Mouse (Mus musculus) midbrain, postnatal 0 days (tissue): ENCODE results near the gene Ripor3. TPM values are rescaled to one million over a fixed set of nuclear protein-coding genes. Genes with fewer than 3 reads are reported as not detected.

Source experiments
- ATAC-seq: fragments of 200-750 bp; cut with Nextera tagmentation; 2 replicates; pipeline ENCODE4 v1.8.0; 2017; ENCODE audit warnings: moderate number of reproducible peaks, mild to moderate bottlenecking, moderate TSS enrichment, moderate library complexity; ENCODE audit not compliant: low FRiP score
- DNase-seq: peaks from one replicate; pipeline ENCODE4 v3.0.0-alpha.2; 2015; ENCODE audit warnings: low spot score
- H3K27ac ChIP-seq: fragments of 300-500 bp; sonication (generic); 2 replicates; pipeline ENCODE4 v1.5.1; 2014; ENCODE audit warnings: low read depth, mild to moderate bottlenecking, low read length, mixed read lengths
- H3K27me3 ChIP-seq: fragments of 300-500 bp; sonication (generic); 2 replicates; pipeline ENCODE4 v1.6.1; 2014; ENCODE audit warnings: low read length, control low read depth, mixed read lengths; ENCODE audit not compliant: insufficient read depth
- H3K36me3 ChIP-seq: fragments of 300-500 bp; sonication (generic); 2 replicates; pipeline ENCODE4 v1.6.1; 2014; ENCODE audit warnings: low read length, control low read depth, mixed read lengths; ENCODE audit not compliant: insufficient read depth
- H3K4me1 ChIP-seq: fragments of 300-500 bp; sonication (generic); 2 replicates; pipeline ENCODE4 v1.6.1; 2014; ENCODE audit warnings: mild to moderate bottlenecking, control low read depth, antibody characterized with exemption, low read length, mixed read lengths; ENCODE audit not compliant: insufficient read depth
- H3K4me2 ChIP-seq: fragments of 300-500 bp; sonication (generic); 2 replicates; pipeline ENCODE4 v1.6.1; 2014; ENCODE audit warnings: low read depth, mild to moderate bottlenecking, low read length, mixed read lengths; ENCODE audit not compliant: poor library complexity, severe bottlenecking
- H3K4me3 ChIP-seq: fragments of 300-500 bp; sonication (generic); 2 replicates; pipeline ENCODE4 v1.5.1; 2014; ENCODE audit warnings: low read depth, mild to moderate bottlenecking, low read length, moderate library complexity
- H3K9ac ChIP-seq: fragments of 300-500 bp; sonication (generic); replicated peaks from 2 replicates; pipeline ENCODE4 v1.6.1; 2014; ENCODE audit warnings: mild to moderate bottlenecking, low read length, moderate library complexity, mixed read lengths; ENCODE audit not compliant: poor library complexity, severe bottlenecking
- H3K9me3 ChIP-seq: fragments of 300-500 bp; sonication (generic); 2 replicates; pipeline ENCODE4 v1.6.1; 2016; ENCODE audit warnings: low read length, control low read depth
- CTCF ChIP-seq: IDR thresholded peaks from 2 replicates; pipeline ENCODE4 v1.5.1; 2016; ENCODE audit warnings: antibody characterized with exemption, mild to moderate bottlenecking
- WGBS: fragments of 180-500 bp; shearing (Covaris S2); extraction: QIAGEN DNeasy Blood & Tissue Kit; methylation state at CpG from one replicate; pipeline ENCODE4 v1.1.7; 2014; 5-methylcytosine and 5-hydroxymethylcytosine counted together
- polyA plus RNA-seq: library from polyadenylated mRNA; unstranded; fragments of >200 nt; fragmentation: Nextera tagmentation; extraction: Ambion mirVana; gene quantifications from 2 replicates; pipeline ENCODE4 v1.2.1, GENCODE M21; 2015
- total RNA-seq: library from RNA; depleted of rRNA; stranded (reverse); fragments of >200 nt; gene quantifications from 2 replicates; pipeline ENCODE4 v1.2.3, GENCODE M21; 2014

Gene Ripor3
- total and polyA plus RNA-seq, 2 experiments from 2014 or later, result 0.28 to 0.99 TPM

GRCm38 (mm10) chr2:167950681-167951080 is 59.7 kb downstream of the Ripor3 start:
- H3K36me3 ChIP-seq, result peaks cover 3% of the 10 kb centered on the region; the same call in 1 of the 2 replicates
- DNase-seq, result no peak
- no peak for ATAC-seq
- no peak overlapping the region for H3K27ac ChIP-seq
- H3K4me3 ChIP-seq, result no peak overlapping the region
- no peak for TF ChIP-seq CTCF
- 0 out of 2 replicates have a peak overlapping the region, but pooled peaks have one; percentile 33 for H3K9ac ChIP-seq
- WGBS, result 88% methylated on average over 6 of the region's 6 CpGs
- no peak overlapping the region for H3K4me2 ChIP-seq
- no peaks in the 10 kb centered on the region for H3K9me3 ChIP-seq
- no peaks in the 10 kb centered on the region for H3K27me3 ChIP-seq
- H3K4me1 ChIP-seq, result 0 out of 2 replicates have a peak, but pooled peaks cover under 1% of the 10 kb centered on the region

- TF ChIP-seq CTCF, result no peak
- DNase-seq, result no peak
- no peak overlapping the region for H3K4me3 ChIP-seq
- no peak overlapping the region for H3K27ac ChIP-seq
- 0 out of 2 replicates have a peak, but pooled peaks cover 4% of the 10 kb centered on the region for H3K4me1 ChIP-seq
- no peak overlapping the region for H3K4me2 ChIP-seq
- H3K27me3 ChIP-seq, result no peaks in the 10 kb centered on the region
- no peak overlapping the region for H3K9ac ChIP-seq
- no peak for ATAC-seq
- H3K9me3 ChIP-seq, result no peaks in the 10 kb centered on the region
- 81% methylated on average over 2 of the region's 2 CpGs for WGBS
- peaks cover 1% of the 10 kb centered on the region; the same call in 1 of the 2 replicates for H3K36me3 ChIP-seq
Observed at GRCm38 (mm10) chr2:167949808-167950207, 60.6 kb downstream of the Ripor3 start.

- DNase-seq (no peak), ATAC-seq (no peak)
- H3K4me2 ChIP-seq, result no peak overlapping the region
- TF ChIP-seq CTCF, result no peak
- no peaks in the 10 kb centered on the region for H3K9me3 ChIP-seq
- no peak overlapping the region for H3K27ac ChIP-seq
- H3K9ac ChIP-seq, result no peak overlapping the region
- 0 out of 2 replicates have a peak, but pooled peaks cover 4% of the 10 kb centered on the region for H3K4me1 ChIP-seq
- no peak overlapping the region for H3K4me3 ChIP-seq
- no peaks in the 10 kb centered on the region for H3K36me3 ChIP-seq
- no peaks in the 10 kb centered on the region for H3K27me3 ChIP-seq
- WGBS, result 69% methylated on average over 6 of the region's 6 CpGs
Observed at GRCm38 (mm10) chr2:167949250-167949649, 61.2 kb downstream of the Ripor3 start.

GRCm38 (mm10) chr2:167948557-167948956 is 61.9 kb downstream of the Ripor3 start:
- no peak for DNase-seq
- Histone ChIP-seq H3K27me3 (no peaks in the 10 kb centered on the region), H3K9me3 (no peaks in the 10 kb centered on the region), H3K27ac (no peak overlapping the region), H3K9ac (no peak overlapping the region), H3K4me1 (peaks cover 5% of the 10 kb centered on the region; the same call in 1 of the 2 replicates), H3K36me3 (no peaks in the 10 kb centered on the region), H3K4me2 (no peak overlapping the region), H3K4me3 (no peak overlapping the region)
- TF ChIP-seq CTCF, result no peak
- no peak for ATAC-seq
- WGBS, result 71% methylated on average over 13 of the region's 13 CpGs

- no peak overlapping the region for H3K4me2 ChIP-seq
- H3K4me3 ChIP-seq, result no peak overlapping the region
- H3K36me3 ChIP-seq, result no peaks in the 10 kb centered on the region
- peaks cover 10% of the 10 kb centered on the region; the same call in 1 of the 2 replicates for H3K4me1 ChIP-seq
- DNase-seq (no peak), ATAC-seq (no peak)
- H3K27ac ChIP-seq, result no peak overlapping the region
- H3K9me3 ChIP-seq, result no peaks in the 10 kb centered on the region
- WGBS, result 77% methylated on average over 6 of the region's 6 CpGs
- H3K9ac ChIP-seq, result no peak overlapping the region
- no peak for TF ChIP-seq CTCF
- no peaks in the 10 kb centered on the region for H3K27me3 ChIP-seq
Observed at GRCm38 (mm10) chr2:167948047-167948446, 62.4 kb downstream of the Ripor3 start.

GRCm38 (mm10) chr2:167947251-167947650 is 63.2 kb downstream of the Ripor3 start:
- H3K9ac ChIP-seq, result no peak overlapping the region
- H3K4me2 ChIP-seq, result no peak overlapping the region
- WGBS, result 88% methylated on average over 3 of the region's 3 CpGs
- no peak overlapping the region for H3K27ac ChIP-seq
- no peak overlapping the region for H3K4me3 ChIP-seq
- H3K27me3 ChIP-seq, result no peaks in the 10 kb centered on the region
- no peak for TF ChIP-seq CTCF
- no peak for ATAC-seq
- peaks cover 18% of the 10 kb centered on the region; the same call in 1 of the 2 replicates for H3K4me1 ChIP-seq
- no peaks in the 10 kb centered on the region; the same call in 1 of the 2 replicates for H3K36me3 ChIP-seq
- H3K9me3 ChIP-seq, result no peaks in the 10 kb centered on the region
- no peak for DNase-seq
